Mouse (Mus musculus): ENCODE results near the gene Il23a.
"Not testable (repeated sequence)": the region's sequence is repeated elsewhere in the genome, so short reads cannot be mapped to it uniquely, and the experiment has no call there.

The Il23a gene

GRCm38 (mm10) chr10:128298702-128299171, at the start of gene Il23a:
Gene Il23a (minus strand): TSS chr10:128298752.
- ATAC-seq (ENCODE audit: low TSS enrichment), result no peak

GRCm38 (mm10) chr10:128347541-128347940, 49.0 kb upstream of the Il23a start:
- no peak for ATAC-seq (ENCODE audit: low TSS enrichment)

GRCm38 (mm10) chr10:128344568-128345275, 46.2 kb upstream of the Il23a start:
- ATAC-seq (ENCODE audit: low TSS enrichment), result peak; percentile 79

- ATAC-seq (ENCODE audit: low TSS enrichment), result peak; percentile 58; the same call in 1 of the 2 replicates
These were observed 44.9 kb upstream of the Il23a start for GRCm38 (mm10) chr10:128343436-128343835.

- no peak for ATAC-seq (ENCODE audit: low TSS enrichment)
These were observed 41.7 kb upstream of the Il23a start for GRCm38 (mm10) chr10:128340257-128340656.

- ATAC-seq (ENCODE audit: low TSS enrichment), result no peak
These were observed 40.4 kb upstream of the Il23a start for GRCm38 (mm10) chr10:128338948-128339347.

GRCm38 (mm10) chr10:128338415-128338814, 39.9 kb upstream of the Il23a start:
- no peak for ATAC-seq (ENCODE audit: low TSS enrichment)

- ATAC-seq (ENCODE audit: low TSS enrichment), result peak; percentile 92
These were observed 39.0 kb upstream of the Il23a start, which contains the start of gene Cs for GRCm38 (mm10) chr10:128337306-128338181. Gene Cs (plus strand): TSS chr10:128337734.

GRCm38 (mm10) chr10:128336597-128336996, 38.0 kb upstream of the Il23a start:
- ATAC-seq (ENCODE audit: low TSS enrichment), result no peak

GRCm38 (mm10) chr10:128336195-128336594, 37.6 kb upstream of the Il23a start:
- ATAC-seq (ENCODE audit: low TSS enrichment), result no peak

- ATAC-seq (ENCODE audit: low TSS enrichment), result no peak
These were observed 37.0 kb upstream of the Il23a start for GRCm38 (mm10) chr10:128335582-128335981.

GRCm38 (mm10) chr10:128332358-128333249, 34.1 kb upstream of the Il23a start:
- ATAC-seq (ENCODE audit: low TSS enrichment), result not testable (repeated sequence)

- no peak for ATAC-seq (ENCODE audit: low TSS enrichment)
These were observed 29.1 kb upstream of the Il23a start for GRCm38 (mm10) chr10:128327610-128328009.

GRCm38 (mm10) chr10:128326825-128327224, 28.3 kb upstream of the Il23a start:
- ATAC-seq (ENCODE audit: low TSS enrichment), result peak; percentile 69

- ATAC-seq (ENCODE audit: low TSS enrichment), result no peak
These were observed 25.0 kb upstream of the Il23a start for GRCm38 (mm10) chr10:128323516-128323915.

- peak; percentile 79 for ATAC-seq (ENCODE audit: low TSS enrichment)
These were observed 23.9 kb upstream of the Il23a start, which contains the start of gene Cnpy2 for GRCm38 (mm10) chr10:128322141-128323108. Gene Cnpy2 (plus strand): TSS chr10:128322459.

GRCm38 (mm10) chr10:128321641-128322040, 23.1 kb upstream of the Il23a start:
- ATAC-seq (ENCODE audit: low TSS enrichment), result no peak

GRCm38 (mm10) chr10:128315578-128315977, 17.0 kb upstream of the Il23a start:
- no peak for ATAC-seq (ENCODE audit: low TSS enrichment)

- ATAC-seq (ENCODE audit: low TSS enrichment), result no peak
These were observed 12.3 kb upstream of the Il23a start for GRCm38 (mm10) chr10:128310902-128311301.

GRCm38 (mm10) chr10:128310177-128310576, 11.6 kb upstream of the Il23a start:
- ATAC-seq (ENCODE audit: low TSS enrichment), result no peak
